Mouse (Mus musculus): Measurements from ENCODE around the gene Cdk2ap2.

GRCm38 (mm10) chr19:4097441-4097825, 451 bp downstream of the Cdk2ap2 start:
- TF ChIP-seq POLR2A (IDR thresholded peaks at IDR 0.05; ENCODE audit: extremely low read depth, insufficient read depth, low read length) (no peak), CTCF (IDR thresholded peaks at IDR 0.05; ENCODE audit: extremely low read depth, insufficient read depth, low read length) (no peak)
